Mouse (Mus musculus) mouse trophoblast stem cell (cell line): ENCODE results near the gene Sumo1.

Source experiments
- in situ Hi-C, 2 experiments: fragments of 300-500 bp; cut with MseI, MboI; formaldehyde crosslinking; loops; 2 replicates in 1 of 2; 3 replicates in 1 of 2; pipeline ENCODE4 v1.15.1; 2025

Sumo1 gene

DNA sequence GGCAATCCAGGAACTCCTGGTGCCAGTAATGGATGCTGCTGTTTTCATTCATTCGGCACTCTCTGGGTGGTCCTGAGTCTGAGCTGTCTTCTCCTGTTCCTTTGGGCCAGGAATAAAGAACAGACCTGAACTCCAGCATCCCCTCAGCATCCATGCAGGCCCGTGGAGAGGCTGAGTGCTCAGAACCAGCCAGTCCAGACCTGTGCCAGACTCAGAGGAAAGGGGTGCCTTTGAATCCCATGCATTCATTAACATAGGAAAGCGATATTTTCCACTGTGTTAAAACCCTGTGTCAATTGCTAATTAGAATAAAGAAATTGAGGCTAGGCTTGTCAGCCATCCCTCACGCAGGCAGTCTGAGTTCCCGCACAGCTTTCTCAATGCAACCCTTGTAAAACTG is 116.9 kb downstream of the Sumo1 start:
- in situ Hi-C loops = no loop called here

DNA sequence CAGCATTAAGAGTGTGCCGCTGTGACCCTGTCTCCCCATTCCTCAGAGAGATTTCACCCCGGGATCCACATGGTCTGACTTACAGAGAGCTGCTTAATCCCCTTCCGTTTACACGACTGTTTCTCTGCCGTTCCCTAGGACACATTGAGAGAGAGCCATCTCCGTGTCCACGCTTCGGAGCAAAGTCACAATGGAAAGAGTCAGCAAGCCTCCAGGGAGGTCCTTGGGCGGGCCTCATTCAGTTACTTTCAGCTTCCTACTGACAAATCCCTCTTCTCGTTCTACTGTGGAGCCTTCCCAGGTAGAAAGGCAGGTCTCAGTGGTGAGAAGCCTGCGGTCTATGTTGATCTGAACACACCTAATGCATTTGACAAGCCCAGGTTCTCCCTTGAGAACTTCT is 119.6 kb downstream of the Sumo1 start:
- in situ Hi-C loops = no loop called here

- in situ Hi-C loops = no loop called here
These were observed 120.4 kb downstream of the Sumo1 start for GRCm38 (mm10) chr1:59550227-59550626.

DNA sequence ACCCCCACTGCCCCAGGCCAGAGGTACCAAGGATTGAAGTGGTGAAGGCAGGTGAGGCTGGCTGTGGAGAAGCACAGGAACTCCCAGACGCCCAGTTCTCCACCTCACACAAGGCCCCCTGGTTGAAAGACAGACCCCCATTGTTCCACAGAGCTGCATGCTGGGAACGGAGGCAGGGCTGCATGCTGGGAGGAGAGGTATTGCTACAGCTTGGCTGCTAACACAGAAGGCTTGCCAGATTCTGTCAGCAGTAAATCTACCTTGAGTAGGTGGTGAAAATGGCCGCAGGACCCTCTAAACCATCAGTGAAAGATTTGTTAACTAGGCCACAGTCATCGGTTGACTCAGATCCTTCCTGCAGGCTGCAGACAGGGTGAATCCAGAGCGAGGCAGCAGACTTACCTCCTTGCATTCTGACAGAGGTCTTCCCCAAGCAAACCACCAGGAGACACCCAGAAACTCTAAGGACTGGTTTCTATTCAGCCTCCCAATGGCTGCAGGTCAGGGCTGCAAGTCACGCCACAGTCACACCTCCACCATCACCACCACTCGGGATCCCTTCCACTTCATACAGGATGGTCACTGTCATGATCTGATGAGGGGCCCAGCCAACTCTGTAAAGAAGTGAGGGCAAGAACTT is 121.5 kb downstream of the Sumo1 start:
- in situ Hi-C loops = no loop called here

- in situ Hi-C loops = no loop called here
These were observed 122.1 kb downstream of the Sumo1 start for GRCm38 (mm10) chr1:59548486-59548885.

GRCm38 (mm10) chr1:59543911-59544310 is 126.7 kb downstream of the Sumo1 start:
- in situ Hi-C loops = no loop called here

DNA sequence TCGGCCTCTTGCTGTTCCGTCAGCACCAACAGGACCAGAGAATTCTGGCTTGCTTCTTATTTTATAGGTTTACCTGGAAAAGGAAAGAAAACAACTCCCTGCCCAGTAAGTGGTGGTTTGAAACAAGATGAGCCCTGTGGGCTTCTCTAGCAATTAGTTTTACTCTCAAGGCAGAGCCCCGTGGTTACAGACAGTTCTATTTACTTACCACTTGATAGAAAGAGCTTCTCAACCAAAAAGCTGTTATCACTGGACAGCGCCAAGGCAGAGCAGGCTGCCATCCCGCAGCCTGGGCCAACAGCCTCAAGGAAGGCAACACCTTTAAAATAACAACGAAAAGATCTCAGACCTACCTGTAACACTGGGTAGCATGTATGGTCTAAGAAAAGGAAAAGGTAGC is 128.4 kb downstream of the Sumo1 start:
- in situ Hi-C loops = no loop called here

GRCm38 (mm10) chr1:59541271-59542020 is 129.2 kb downstream of the Sumo1 start:
- in situ Hi-C loops = no loop called here

GRCm38 (mm10) chr1:59540537-59541148 is 130.0 kb downstream of the Sumo1 start:
- in situ Hi-C loops = no loop called here

GRCm38 (mm10) chr1:59538381-59538780 is 132.3 kb downstream of the Sumo1 start:
- in situ Hi-C loops = no loop called here
